Mouse (Mus musculus): Measurements from ENCODE around the gene Adcy7. TPM values are rescaled to one million over a fixed set of nuclear protein-coding genes. Genes with fewer than 3 reads are reported as not detected.

Adcy7 gene
- total RNA-seq, 1 experiment from 2014 or later, result 5.4 TPM

DNA sequence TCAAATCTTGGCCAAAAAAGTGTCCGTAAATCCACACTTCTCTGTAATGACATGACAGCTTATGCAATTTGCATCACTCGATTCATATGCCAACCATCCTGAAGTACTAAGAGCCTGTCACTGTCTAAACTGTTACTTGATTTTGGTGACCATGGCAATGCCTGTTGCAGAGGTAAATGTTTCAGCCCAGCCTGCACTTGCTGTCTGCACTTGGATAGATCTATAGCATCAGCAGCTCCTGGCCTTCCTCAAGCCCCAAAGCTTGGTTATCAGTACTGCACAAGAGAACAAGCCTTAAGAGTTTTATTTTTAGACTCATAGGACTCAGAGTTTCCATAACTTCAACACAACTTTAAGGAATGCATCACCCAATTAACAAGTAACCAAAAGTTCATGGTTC lies 62.2 kb downstream of the Adcy7 start:
- no peak for DNase-seq

DNA sequence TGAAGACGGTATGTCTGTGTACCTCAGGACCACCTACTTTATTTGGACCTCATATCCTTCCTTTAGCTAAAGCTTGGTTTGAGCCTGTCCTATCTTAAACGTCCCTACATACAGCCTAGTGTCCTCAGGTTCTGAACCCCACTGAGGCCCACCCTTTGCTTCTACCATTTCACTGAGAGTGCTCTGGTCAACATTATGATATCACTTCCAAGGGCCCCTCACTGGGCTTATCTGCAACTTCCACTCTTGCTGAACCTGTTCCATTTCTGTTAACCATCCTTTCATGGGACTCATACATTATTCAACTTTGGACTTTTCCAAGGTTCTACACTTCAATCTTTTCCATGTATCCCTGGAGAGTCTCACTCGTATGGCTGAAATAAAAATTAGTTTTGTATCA lies 62.8 kb downstream of the Adcy7 start:
- no peak for DNase-seq

DNA sequence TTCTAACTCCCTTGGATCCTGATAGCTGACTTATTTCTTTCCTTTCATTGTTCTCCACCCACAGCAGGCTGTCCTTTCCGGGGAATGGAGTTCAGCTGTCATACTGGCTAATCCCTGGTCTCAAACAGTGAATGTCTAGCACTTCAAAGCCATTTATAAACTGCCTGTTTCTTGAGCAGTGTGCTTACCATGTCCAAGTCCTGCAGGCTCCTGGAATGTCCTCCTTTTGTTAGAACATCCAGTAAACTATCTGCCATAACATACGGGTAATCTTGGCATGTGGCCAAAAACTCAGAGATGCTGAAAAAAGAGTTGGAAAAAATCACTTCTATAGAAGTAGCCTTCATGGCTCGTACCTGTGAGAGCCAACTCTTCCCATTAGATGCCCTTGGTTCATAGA lies 67.0 kb downstream of the Adcy7 start:
- no peak for DNase-seq

DNA sequence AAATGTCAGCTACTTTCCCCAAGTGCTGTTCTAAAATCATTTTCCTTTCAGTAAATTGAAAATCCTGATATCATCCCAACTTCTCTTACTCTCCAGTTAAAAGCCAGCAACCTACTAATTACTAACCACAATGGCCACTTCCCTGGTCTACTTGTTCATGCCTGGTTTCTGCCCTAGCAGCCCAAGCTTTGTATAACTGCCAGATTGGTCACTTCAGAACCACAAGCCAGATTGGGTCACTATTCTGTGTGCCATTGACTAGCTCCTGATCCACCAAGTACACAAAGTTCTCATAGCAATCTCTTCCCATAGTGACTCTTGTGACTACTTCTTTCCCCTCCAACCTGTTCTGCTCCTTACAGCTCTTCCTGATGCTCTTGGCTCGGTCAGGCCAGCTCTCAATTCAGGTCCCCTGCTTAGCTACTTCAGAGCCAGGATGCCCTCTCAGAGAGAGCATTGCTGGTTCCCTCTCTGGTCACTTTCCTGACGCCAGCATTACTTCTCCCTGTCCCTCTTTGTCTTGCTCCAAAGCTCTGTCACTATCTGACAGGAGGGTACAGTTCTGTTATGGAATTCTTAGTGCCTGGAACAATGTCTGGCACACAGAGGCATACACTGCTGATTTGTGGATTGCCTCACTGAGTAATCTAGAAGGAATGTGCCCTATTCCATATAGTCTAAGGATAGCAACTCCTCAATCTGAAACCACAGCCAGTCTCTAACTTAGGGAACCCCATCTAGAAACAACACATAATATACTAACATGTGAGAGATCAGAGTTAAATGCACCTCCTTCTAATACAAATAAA lies 67.9 kb downstream of the Adcy7 start:
- DNase-seq, result no peak

DNA sequence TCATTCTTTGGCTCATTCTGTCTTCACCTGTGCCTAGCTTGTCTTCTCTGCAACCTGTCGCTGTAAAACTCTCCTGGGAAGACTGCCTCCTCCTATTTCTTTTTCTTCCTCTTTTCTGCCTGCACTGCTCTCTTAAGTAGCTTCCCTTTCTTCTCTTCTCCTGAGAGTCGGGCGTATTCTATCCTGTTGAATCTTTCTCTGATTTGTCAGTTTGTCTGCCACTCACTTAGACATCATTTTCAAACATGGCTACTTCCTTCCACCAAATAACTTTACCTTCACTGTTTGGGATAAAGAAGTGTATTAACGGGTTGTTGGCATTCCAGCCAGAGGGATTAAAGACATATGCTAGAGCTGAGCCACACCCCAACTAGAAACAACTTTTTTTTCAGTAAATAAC lies 69.8 kb downstream of the Adcy7 start:
- no peak for DNase-seq

DNA sequence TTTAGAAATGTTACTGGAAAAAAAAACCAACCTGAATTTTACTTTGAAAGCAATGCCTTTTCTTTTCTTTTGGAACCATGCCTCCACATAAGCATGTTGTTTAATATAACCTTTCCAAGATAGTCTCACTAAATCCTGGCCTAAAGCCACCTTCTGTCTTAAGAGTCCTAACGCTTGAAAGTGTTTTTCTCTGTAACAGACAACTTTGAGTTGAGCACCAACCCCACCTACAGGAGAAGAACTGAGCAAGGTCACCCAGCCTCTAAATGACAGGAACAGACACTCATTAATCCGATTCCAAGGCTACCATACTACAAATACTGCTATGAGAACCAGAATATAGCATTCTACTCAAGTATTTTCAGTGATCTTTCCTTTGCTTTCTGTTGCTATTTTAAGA lies 76.8 kb downstream of the Adcy7 start:
- DNase-seq, result no peak

DNA sequence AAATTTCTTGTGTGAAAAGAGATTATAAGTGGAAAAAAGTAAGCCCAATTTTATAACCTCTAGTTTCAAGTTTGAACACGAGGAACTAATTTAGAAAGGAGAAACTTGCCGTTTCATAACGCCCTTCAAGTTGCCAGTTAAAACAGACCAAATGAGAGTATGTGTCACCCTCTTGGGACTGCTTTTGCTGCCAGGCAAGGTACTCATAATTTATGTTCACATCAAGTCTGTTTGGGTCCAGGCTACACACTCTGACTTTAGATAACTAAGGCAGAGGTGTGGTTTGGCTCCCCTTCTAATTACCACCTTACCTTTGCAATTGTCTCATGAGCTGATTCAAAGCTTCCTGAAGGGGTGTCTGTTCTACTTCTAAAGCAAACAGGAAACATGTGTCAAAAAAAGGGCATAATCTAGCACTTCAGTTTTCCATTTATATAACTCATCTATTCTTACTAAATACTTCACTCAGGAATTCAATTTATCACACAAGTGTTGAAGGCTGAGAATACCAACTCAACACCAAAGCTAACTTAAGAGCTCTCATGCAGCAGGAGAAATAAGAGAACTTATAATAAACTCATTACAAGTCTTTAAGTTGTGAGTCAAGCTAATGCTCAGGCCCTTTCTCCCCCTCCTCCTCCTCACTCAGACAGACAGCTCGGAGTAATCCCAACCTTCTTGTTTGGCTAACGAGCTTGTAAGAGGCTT lies 85.2 kb downstream of the Adcy7 start:
- DNase-seq, result no peak

DNA sequence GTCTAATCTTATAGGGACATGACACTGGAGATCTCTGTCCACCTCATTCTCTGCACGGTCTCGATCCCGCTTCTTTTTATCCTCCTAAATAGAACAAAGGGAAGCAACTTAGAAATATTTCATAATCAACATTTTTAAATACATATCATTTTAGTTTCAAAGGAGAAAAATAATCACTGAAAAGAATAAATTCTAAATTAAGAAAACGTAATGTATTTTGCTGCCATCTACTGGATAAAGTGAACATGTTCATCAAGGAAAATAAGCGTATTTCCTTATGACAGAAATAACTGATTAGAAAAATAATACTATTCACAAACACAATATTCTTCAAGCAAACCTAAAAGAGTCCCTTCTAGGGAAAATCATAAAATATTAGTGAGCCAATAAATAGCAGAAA lies 85.7 kb downstream of the Adcy7 start:
- DNase-seq, result no peak

DNA sequence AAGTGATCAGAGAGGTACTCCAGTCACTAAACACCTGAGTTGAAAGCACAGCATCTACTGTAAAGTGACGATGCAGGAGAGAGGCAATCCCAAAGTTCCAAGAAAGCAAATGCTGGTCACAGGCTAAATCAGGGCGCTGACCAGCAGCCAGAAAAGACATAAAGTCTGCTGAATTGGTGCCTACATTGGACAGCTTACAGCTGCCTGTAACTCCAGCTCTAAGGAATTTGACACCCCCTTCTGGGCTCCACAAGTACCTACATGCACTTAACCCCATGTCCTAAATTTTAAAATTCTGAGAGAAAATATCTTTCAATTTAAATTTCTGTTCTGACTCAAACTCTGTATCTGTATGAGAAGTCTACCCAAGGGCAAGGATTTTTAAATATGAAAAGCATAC lies 87.8 kb downstream of the Adcy7 start:
- no peak for DNase-seq

DNA sequence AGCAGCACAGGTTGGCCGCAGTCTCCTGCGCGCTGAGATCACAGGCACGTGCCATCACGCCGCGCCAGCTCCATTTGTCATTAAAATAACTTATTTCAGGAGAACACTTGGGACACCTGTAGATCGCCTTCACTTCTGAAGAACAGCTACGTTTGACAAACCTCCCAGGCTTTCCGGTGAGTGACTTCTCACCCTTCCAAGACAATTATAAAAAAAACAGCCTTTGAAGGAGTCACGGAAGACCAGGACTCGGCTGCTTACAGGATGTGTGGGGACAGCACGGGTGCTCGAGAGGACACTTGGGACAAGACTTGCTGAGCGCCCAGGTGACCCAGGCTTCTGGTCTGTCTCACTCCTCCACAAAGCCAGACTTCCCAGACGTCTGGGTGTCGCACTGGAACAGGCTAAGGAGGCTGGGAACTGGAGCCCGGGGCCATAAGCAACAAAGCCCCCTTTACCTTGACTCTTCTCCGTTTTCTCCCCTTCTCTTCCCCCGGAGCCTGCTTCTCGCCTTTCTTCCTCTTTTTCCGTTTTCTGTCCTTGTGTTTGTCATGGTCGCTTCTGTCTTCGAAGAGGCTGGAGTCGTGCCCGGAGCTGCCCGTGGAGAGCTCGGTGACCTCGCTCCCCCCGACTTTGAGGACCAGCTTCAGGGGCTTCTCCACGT lies 89.0 kb downstream of the Adcy7 start:
- peak; percentile 12 for DNase-seq

DNA sequence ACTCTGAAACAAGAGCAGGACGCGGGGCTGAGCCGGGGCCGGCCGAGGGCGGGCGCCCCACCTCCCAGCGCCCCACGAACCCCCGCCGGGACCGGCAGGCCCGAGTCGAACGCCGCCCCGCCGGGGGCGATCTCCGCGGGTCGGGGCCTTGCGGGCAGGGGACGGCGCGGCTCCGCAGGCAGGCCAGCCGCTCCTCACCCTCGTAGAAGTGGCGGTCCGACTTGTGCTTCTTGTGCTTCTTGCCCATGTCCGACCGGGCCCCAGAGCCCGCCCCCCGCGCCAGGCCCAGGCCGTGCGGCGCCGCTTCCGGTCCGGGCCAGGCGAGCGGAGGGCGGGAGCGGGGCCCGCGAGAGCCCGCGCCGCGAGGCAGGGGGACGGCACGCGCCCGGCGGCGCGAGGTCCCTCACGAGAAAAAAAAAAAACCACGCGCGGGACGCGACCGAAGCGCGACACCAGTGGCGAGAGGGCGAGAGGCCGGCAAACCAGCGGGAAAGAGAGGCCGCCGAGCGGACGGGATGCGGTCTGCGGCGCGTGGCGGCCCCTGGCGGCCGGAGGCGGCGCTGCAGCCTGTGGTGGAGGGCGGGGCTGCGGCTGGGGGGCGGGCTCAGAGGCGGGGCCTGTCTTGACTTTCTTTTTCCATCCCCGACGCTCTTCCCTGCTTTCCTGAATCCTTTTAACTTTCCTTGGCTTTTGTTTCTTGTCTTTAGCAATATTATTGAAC lies 89.7 kb downstream of the Adcy7 start, which contains the start of gene Brd7:
Brd7 (minus strand) TSS at position 487 of the 721 bp plus-strand sequence.
- DNase-seq, result peak; percentile 90

DNA sequence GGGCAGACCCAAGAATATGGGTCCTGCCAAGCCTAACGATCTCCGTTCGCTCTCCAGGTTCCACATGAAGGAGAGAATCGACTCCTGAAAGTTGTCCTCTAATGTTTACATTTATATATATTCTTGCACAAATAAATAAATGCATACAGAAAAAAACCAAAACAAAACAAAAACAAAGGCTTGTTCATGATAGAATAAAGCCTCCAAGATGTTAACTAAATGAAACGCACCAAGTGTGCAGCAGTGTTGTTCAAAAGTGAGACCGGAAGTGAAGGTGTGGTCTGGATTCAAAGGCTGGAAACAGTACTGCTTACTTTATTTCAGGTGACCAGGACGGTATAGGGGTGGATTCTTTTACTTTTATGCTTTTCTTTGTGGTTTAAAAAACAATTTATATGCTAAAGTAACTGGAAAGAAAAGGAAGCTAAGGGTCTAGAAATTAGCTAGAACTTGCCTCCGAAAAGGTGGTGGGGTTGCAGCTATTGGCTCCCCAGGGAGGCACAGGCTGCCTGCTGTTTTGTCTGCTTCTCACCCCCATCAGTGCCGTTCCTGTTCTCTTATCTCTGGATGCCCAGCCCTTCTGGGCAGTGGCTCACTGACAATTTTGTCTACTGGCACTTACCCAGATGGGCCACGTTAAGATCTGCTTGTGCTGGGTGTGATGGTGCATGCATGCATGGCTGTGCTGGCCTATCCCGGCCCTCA lies 90.4 kb downstream of the Adcy7 start:
- DNase-seq, result peak; percentile 8

DNA sequence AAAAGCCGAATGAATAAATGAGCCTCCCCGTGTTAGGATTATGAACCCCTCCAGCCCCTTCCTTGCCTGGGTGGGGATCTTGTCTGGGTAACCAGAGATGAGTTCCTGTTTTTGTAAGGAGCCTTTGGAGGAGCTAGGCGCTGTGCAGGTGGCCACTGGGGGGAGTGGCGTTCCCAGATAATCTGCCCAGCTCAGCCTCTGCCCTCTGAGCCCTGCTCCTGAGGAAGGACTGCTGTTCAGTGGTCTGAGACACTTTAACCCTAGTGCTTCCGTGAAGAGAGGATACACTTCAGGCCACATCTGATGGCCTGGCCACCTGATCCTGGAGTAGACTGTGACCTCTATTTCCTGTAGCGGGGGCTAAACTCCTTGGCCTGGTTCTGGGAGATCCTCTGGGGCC lies 97.0 kb downstream of the Adcy7 start:
- DNase-seq, result peak; percentile 44

DNA sequence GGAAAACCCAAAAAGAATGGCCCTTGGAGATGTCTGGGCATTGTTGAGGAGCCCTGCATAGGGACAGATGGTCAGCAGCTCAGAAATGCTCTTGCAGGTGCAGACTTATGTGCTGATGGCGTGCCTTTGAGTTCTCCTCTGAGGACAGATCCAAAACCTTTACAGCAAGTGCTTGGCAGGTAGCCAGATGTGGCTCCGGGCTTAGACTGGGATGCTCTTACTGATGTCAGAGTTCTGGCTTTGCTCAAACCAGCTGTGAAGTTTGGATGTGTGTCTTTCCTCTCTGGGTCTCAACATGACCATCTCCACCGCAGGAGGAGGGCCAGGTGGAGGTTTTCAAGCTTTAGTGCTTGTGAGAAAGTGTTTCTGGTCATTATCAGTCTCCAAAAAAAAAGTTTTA lies 97.6 kb downstream of the Adcy7 start:
- DNase-seq, result no peak

DNA sequence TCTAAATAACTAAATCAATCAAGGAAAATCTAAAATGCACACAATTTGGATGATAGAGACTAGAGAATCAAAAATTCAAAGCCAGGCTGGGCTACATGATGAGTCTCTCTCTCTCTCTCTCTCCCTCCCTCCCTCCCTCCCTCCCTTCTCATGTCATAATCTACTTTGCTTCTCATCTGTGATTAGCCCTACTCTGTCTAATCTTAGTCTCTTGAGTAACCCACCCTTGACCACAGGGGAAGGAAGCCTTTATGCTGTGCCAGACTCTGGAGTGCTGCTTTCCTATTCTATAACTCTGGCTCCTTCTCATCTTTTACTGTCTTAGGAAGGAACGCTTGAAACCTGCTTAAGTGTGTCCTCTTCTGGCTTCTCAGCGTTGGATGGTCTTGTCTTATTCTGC lies 99.3 kb downstream of the Adcy7 start:
- DNase-seq, result no peak

DNA sequence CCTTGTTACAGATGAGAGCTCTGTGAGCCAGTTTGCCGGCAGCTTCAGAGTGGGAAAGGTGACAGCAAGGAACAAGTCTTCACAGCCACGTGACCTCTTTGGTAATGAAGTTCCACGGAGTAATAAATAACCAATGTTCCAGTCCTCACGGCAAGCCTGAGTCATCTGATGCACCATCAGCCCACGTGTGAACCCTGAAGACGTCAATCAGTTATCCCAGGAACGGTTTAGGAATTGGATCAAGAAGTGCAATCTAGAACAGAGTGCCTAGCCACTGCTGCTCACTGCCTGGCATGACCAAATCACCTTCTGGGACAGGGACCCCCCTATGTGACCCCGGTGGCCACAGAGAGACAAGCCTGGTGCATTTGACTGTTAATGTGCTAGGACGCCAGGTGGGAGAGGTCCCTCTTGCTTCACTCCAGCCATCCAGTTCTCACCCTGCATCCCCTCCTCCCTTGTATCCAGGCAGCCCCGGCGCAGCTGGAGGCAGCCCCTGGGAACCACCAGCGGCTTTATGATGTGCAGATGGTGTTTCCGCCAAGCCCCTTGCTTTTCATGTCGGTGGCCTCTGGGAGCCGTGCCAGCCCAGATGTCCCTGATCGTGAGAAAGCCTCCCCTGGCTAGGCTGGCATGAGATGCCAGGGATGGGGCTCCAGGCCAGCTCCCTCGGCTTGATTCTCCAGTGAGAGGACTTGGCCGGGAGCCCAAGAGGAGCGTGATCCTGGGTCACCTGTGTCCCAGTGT lies 104.8 kb downstream of the Adcy7 start:
- peak; percentile 69 for DNase-seq

Other genes with a start within 250 kb of the Adcy7 start
- gene Cnep1r1, start 153.6 kb upstream of the Adcy7 start, total RNA-seq (2021), result 34.2 and 41.5 TPM in 2 replicates
- gene Heatr3, start 134.5 kb upstream of the Adcy7 start, total RNA-seq (2021), result 32.1 and 35.3 TPM in 2 replicates
- gene Tent4b, start 73.2 kb upstream of the Adcy7 start, total RNA-seq (2021), result 32.3 and 34.1 TPM in 2 replicates
- gene Brd7, start 89.8 kb downstream of the Adcy7 start, total RNA-seq (2021), result 90.1 and 90.3 TPM in 2 replicates
- gene Nkd1, start 249.0 kb downstream of the Adcy7 start, total RNA-seq (2021), result 44.0 and 44.8 TPM in 2 replicates